ENCODE assay signal across 8 mouse cellular contexts in genomic region chr9:20878041-20878709, GRCm38 (mm10). TPM values are rescaled to one million over a fixed set of nuclear protein-coding genes. Genes with fewer than 3 reads are reported as not detected.
DNase-seq lines count a peak whose midpoint lies in the region; ATAC-seq lines count a peak whose summit lies in the region.

No protein-coding gene starts in this region.

- DNase-seq in adrenal gland, adult (ENCODE audit: inconsistent age in 2 of 2, low spot score in 1 of 2): peak; percentile 100
- peak; percentile 99 for DNase-seq in embryo, embryonic 10.5 days (ENCODE audit: low spot score)
- peak; percentile 100 for DNase-seq in gastrocnemius, postnatal 14 days
- DNase-seq in left cerebral cortex, postnatal 10 days (ENCODE audit: extremely low spot score in 1 of 2, low spot score in 2 of 2): peak; percentile 99 to 100
- peak; percentile 100 for DNase-seq in right cerebral cortex, postnatal 25 days
- peak; percentile 99 to 100 for DNase-seq in urinary bladder, postnatal 4 days (ENCODE audit: low spot score in 2 of 2)

- intact Hi-C loops in gastrocnemius, postnatal 14 days (cut with DNase I; ENCODE audit: low total_unique reads): no loop called here
- intact Hi-C loops in left cerebral cortex, postnatal 10 days (cut with DNase I): no loop called here

- peak; percentile 90 for ATAC-seq in inflammation-experienced regulatory T-cells, adult 6 months
- ATAC-seq in megakaryocyte-erythroid progenitor cell, adult 5-6 weeks (replicated peaks; ENCODE audit: low FRiP score, low TSS enrichment, poor library complexity, severe bottlenecking): peak; percentile 84

RNA-seq across cellular contexts. Expression of gene Angptl6, which starts 1.4 kb away (rescaled TPM):
- total RNA-seq in gastrocnemius, postnatal 14 days (2021): 1 to 10 TPM; 3.5 to 4.1 TPM
- 1 to 10 TPM in 1 of 3 experiments, under 1 TPM in 2; 0.27 to 1.9 (median 0.63) TPM for polyA plus RNA-seq in inflammation-experienced regulatory T-cells, adult 6 months (2017; shearing (Covaris generic))
- 1 to 10 TPM; 8.8 to 9.7 TPM for total RNA-seq in left cerebral cortex, postnatal 10 days (2021)
- 1.1 and 2.7 TPM in 2 replicates for total RNA-seq in megakaryocyte-erythroid progenitor cell, adult 5-6 weeks (2014; fragmentation: Nextera tagmentation)
- 0.42 TPM in 1 of 2 replicates, not detected in the other for total RNA-seq in megakaryocyte-erythroid progenitor cell, adult 5-6 weeks (2017)

RNA-seq across cellular contexts. Expression of gene A230050P20Rik, which starts 9.7 kb away (rescaled TPM):
- 1 to 10 TPM; 3.3 to 3.4 TPM for total RNA-seq in gastrocnemius, postnatal 14 days (2021)
- 10 to 100 TPM in 2 of 3 experiments, 1 to 10 TPM in 1; 9.9 to 16.8 (median 14.3) TPM for polyA plus RNA-seq in inflammation-experienced regulatory T-cells, adult 6 months (2017; shearing (Covaris generic))
- 10 to 100 TPM; 48.8 to 50.5 TPM for total RNA-seq in left cerebral cortex, postnatal 10 days (2021)
- total RNA-seq in megakaryocyte-erythroid progenitor cell, adult 5-6 weeks (2014; fragmentation: Nextera tagmentation): 37.9 and 44.3 TPM in 2 replicates
- total RNA-seq in megakaryocyte-erythroid progenitor cell, adult 5-6 weeks (2017): 11.9 and 24.0 TPM in 2 replicates

RNA-seq across cellular contexts. Expression of gene Ppan, which starts 9.8 kb away (rescaled TPM):
- total RNA-seq in gastrocnemius, postnatal 14 days (2021): 10 to 100 TPM in 1 of 2 experiments, 1 to 10 TPM in 1; 9.7 to 11.9 TPM
- polyA plus RNA-seq in inflammation-experienced regulatory T-cells, adult 6 months (2017; shearing (Covaris generic)): 10 to 100 TPM; 16.1 to 28.8 (median 24.2) TPM
- total RNA-seq in left cerebral cortex, postnatal 10 days (2021): 10 to 100 TPM; 27.8 to 30.0 TPM
- 127 and 174 TPM in 2 replicates for total RNA-seq in megakaryocyte-erythroid progenitor cell, adult 5-6 weeks (2014; fragmentation: Nextera tagmentation)
- total RNA-seq in megakaryocyte-erythroid progenitor cell, adult 5-6 weeks (2017): 154 and 175 TPM in 2 replicates

RNA-seq across cellular contexts. Expression of gene Eif3g, which starts 20.2 kb away (rescaled TPM):
- 100 to 1,000 TPM; 105 to 114 TPM for total RNA-seq in gastrocnemius, postnatal 14 days (2021)
- polyA plus RNA-seq in inflammation-experienced regulatory T-cells, adult 6 months (2017; shearing (Covaris generic)): 100 to 1,000 TPM; 159 to 219 (median 191) TPM
- total RNA-seq in left cerebral cortex, postnatal 10 days (2021): 100 to 1,000 TPM; 120 to 127 TPM
- 308 and 325 TPM in 2 replicates for total RNA-seq in megakaryocyte-erythroid progenitor cell, adult 5-6 weeks (2014; fragmentation: Nextera tagmentation)
- 259 and 301 TPM in 2 replicates for total RNA-seq in megakaryocyte-erythroid progenitor cell, adult 5-6 weeks (2017)

RNA-seq across cellular contexts. Expression of gene Rdh8, which starts 59.9 kb away (rescaled TPM):
- total RNA-seq in gastrocnemius, postnatal 14 days (2021): under 1 TPM in 1 of 2 experiments, not detected in 1; 0.22 TPM
- not detected for polyA plus RNA-seq in inflammation-experienced regulatory T-cells, adult 6 months (2017; shearing (Covaris generic))
- not detected for total RNA-seq in left cerebral cortex, postnatal 10 days (2021)
- not detected in 2 replicates for total RNA-seq in megakaryocyte-erythroid progenitor cell, adult 5-6 weeks (2014; fragmentation: Nextera tagmentation)
- not detected in 2 replicates for total RNA-seq in megakaryocyte-erythroid progenitor cell, adult 5-6 weeks (2017)

Comparison
In these comparisons a context has a peak if more than half of its experiments do, and no peak if none do; other contexts are left out.
1. Peak in every context shown above with its lines: DNase-seq and ATAC-seq.
2. RNA of gene Ppan, which starts 9.8 kb away (total RNA-seq): 127 to 175 TPM in megakaryocyte-erythroid progenitor cell, adult 5-6 weeks; 27.8 to 30.0 TPM in left cerebral cortex, postnatal 10 days and 9.7 to 11.9 TPM in gastrocnemius, postnatal 14 days; every median in the first group is over 4 times any median in the second.